Comparison of ENCODE assay signal across 8 mouse cellular contexts in the genomic region with DNA sequence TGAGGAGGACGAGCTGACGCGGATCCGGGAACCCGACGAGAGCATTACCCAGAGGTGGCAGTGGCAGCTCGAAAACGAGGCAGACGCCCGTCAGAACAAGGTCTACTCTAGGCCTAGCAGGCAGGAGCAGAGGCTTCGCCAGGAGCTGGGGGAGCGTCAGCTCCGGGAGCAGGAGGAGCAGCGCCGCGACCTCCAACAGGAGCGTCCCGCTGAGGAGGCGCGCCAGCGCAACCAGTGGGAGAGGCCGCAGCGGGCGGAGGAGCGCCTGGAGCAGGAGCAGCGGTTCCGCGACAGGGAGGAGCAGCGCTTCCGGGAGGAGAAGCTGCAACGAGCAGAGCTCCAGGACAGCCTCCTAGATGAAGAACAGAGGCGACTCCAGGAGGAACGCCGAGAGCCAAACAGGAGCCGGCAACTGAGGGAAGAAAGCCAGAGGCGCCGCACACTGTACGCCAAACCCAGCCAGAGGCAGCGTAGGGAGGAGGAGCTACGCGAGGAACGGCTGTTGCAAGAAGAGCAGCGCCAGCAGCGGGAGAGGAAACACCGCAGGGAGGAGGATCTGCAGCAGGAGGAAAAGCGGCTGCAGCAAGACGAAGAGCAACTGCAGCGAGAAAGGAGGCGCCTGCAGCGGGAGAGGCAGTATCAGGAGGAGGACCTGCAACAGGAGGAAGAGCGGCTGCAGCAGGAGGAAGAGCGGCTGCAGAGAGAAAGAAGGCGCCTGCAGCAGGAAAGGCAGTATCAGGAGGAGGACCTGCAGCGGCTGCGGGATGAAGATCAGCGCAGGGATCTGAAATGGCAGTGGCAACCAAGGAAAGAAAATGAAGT. TPM values are rescaled to one million over a fixed set of nuclear protein-coding genes. Genes with fewer than 3 reads are reported as not detected.
DNase-seq lines count a peak whose midpoint lies in the region; ATAC-seq and TF ChIP-seq lines count a peak whose summit lies in the region.

No protein-coding gene starts in this region.

- DNase-seq in urinary bladder, adult 18-20 months (ENCODE audit: low spot score in 2 of 2) = peak; percentile 60 to 70
- DNase-seq in urinary bladder, postnatal 10 days (ENCODE audit: low spot score) = no peak
- DNase-seq in kidney, postnatal 10 days = peak; percentile 78

- H3K9me3 ChIP-seq in forebrain, embryonic 12.5 days = no peaks in the 10 kb centered on the region
- no peaks in the 10 kb centered on the region for H3K9me3 ChIP-seq in heart, embryonic 15.5 days (replicated peaks)
- no peaks in the 10 kb centered on the region for H3K9me3 ChIP-seq in liver, embryonic 12.5 days (replicated peaks)

- H3ac ChIP-seq in myocyte (ENCODE audit: control insufficient read depth, insufficient read length) = peak overlapping the region; percentile 12

- peak overlapping the region; percentile 51 for H3K4me3 ChIP-seq in forebrain, embryonic 12.5 days (replicated peaks)
- H3K4me3 ChIP-seq in heart, embryonic 15.5 days = peak overlapping the region; percentile 76
- peak overlapping the region; percentile 50 for H3K4me3 ChIP-seq in liver, embryonic 12.5 days
- H3K4me3 ChIP-seq in myocyte = peak overlapping the region; percentile 21
- H3K4me3 ChIP-seq in testis, adult 2 months (ENCODE audit: control insufficient read depth, low read depth, low read length) = peak overlapping the region; percentile 85

- H3K36me3 ChIP-seq in forebrain, embryonic 12.5 days (replicated peaks) = no peaks in the 10 kb centered on the region
- no peaks in the 10 kb centered on the region for H3K36me3 ChIP-seq in heart, embryonic 15.5 days
- no peaks in the 10 kb centered on the region for H3K36me3 ChIP-seq in liver, embryonic 12.5 days
- no peaks in the 10 kb centered on the region for H3K36me3 ChIP-seq in myocyte (ENCODE audit: control insufficient read depth, insufficient read depth)
- no peaks in the 10 kb centered on the region for H3K36me3 ChIP-seq in testis, adult 2 months (ENCODE audit: control insufficient read depth, insufficient read depth, low read length)

- no peak for TF ChIP-seq CTCF in testis, adult 2 months (IDR thresholded peaks at IDR 0.05; ENCODE audit: control insufficient read depth, insufficient read depth, insufficient replicate concordance, low read depth, low read length)

- peak overlapping the region; percentile 58 for H3K9ac ChIP-seq in forebrain, embryonic 12.5 days
- H3K9ac ChIP-seq in heart, embryonic 15.5 days = peak overlapping the region; percentile 36
- no peak overlapping the region for H3K9ac ChIP-seq in liver, embryonic 12.5 days

- H3K79me2 ChIP-seq in myocyte (ENCODE audit: control insufficient read depth, insufficient read depth) = no peaks in the 10 kb centered on the region

- peak; percentile 81 for ATAC-seq in forebrain, embryonic 12.5 days (ENCODE audit: low FRiP score)
- peak; percentile 72 for ATAC-seq in heart, embryonic 15.5 days (replicated peaks; ENCODE audit: insufficient number of reproducible peaks, insufficient read depth, low FRiP score, low read depth)
- peak; percentile 65 for ATAC-seq in liver, embryonic 12.5 days

- H3K4me1 ChIP-seq in forebrain, embryonic 12.5 days = peaks cover 21% of the 10 kb centered on the region
- H3K4me1 ChIP-seq in heart, embryonic 15.5 days (replicated peaks) = peaks cover 32% of the 10 kb centered on the region
- H3K4me1 ChIP-seq in liver, embryonic 12.5 days = 0 out of 2 replicates have a peak, but pooled peaks cover 5% of the 10 kb centered on the region
- peaks cover 27% of the 10 kb centered on the region for H3K4me1 ChIP-seq in testis, adult 2 months (ENCODE audit: control insufficient read depth, insufficient read depth, low read length)

- peak overlapping the region; percentile 89 for H3K4me2 ChIP-seq in forebrain, embryonic 12.5 days
- peak overlapping the region; percentile 93 for H3K4me2 ChIP-seq in heart, embryonic 15.5 days
- peak overlapping the region; percentile 70 for H3K4me2 ChIP-seq in liver, embryonic 12.5 days
- H3K4me2 ChIP-seq in myocyte (ENCODE audit: low read depth) = peak overlapping the region; percentile 96

- no peak for TF ChIP-seq POLR2A in myocyte (IDR thresholded peaks at IDR 0.05; ENCODE audit: insufficient read length, low read depth)
- TF ChIP-seq POLR2A in testis, adult 2 months (IDR thresholded peaks at IDR 0.05; ENCODE audit: control insufficient read depth, low read depth, low read length) = no peak

- peaks cover 46% of the 10 kb centered on the region for H3K27me3 ChIP-seq in forebrain, embryonic 12.5 days
- peaks cover 59% of the 10 kb centered on the region for H3K27me3 ChIP-seq in heart, embryonic 15.5 days
- H3K27me3 ChIP-seq in liver, embryonic 12.5 days (replicated peaks) = peaks cover 71% of the 10 kb centered on the region
- H3K27me3 ChIP-seq in myocyte (ENCODE audit: control insufficient read depth, insufficient read depth, insufficient read length) = peaks cover 33% of the 10 kb centered on the region
- peaks cover 4% of the 10 kb centered on the region; the same call in 1 of the 2 replicates for H3K27me3 ChIP-seq in testis, adult 2 months (ENCODE audit: control insufficient read depth, insufficient read depth, low read length)

- under 1% methylated on average over 56 of the region's 56 CpGs for WGBS in forebrain, embryonic 12.5 days
- WGBS in heart, embryonic 15.5 days = under 1% methylated on average over 56 of the region's 56 CpGs
- under 1% methylated on average over 56 of the region's 56 CpGs for WGBS in liver, embryonic 12.5 days (ENCODE audit: insufficient replicate concordance)

- peak overlapping the region; percentile 53 for H3K27ac ChIP-seq in forebrain, embryonic 12.5 days
- H3K27ac ChIP-seq in heart, embryonic 15.5 days = peak overlapping the region; percentile 45; the same call in 1 of the 2 replicates
- H3K27ac ChIP-seq in liver, embryonic 12.5 days = no peak overlapping the region
- H3K27ac ChIP-seq in testis, adult 2 months (ENCODE audit: control insufficient read depth, insufficient read depth, low read depth, low read length) = no peak overlapping the region

TF ChIP-seq in myocyte, 11 proteins besides CTCF, POLR2A, EP300 and RAD21:
- TF ChIP-seq CEBPB (IDR thresholded peaks at IDR 0.05; ENCODE audit: insufficient read depth, poor library complexity, severe bottlenecking) = no peak
- TF ChIP-seq MAX (IDR thresholded peaks at IDR 0.05; ENCODE audit: low read depth) = no peak
- TF ChIP-seq SRF (IDR thresholded peaks at IDR 0.05; ENCODE audit: control insufficient read depth, insufficient read length, low read depth) = no peak
- peak in 2 of 3 experiments; percentile 26 to 36 for TF ChIP-seq MYOG (IDR thresholded peaks at IDR 0.05; ENCODE audit: control insufficient read depth in 1 of 3, insufficient read depth in 1 of 3, insufficient read length in 2 of 3, low read depth in 2 of 3)
- no peak for TF ChIP-seq USF1 (IDR thresholded peaks at IDR 0.05; ENCODE audit: low read depth)

RNA-seq across cellular contexts. Expression of gene Tchh, which starts 2.4 kb away (rescaled TPM):
- 0.54 and 0.55 TPM in 2 replicates for polyA plus RNA-seq in forebrain, embryonic 12.5 days (2016; fragmentation: Nextera tagmentation; extraction: Ambion mirVana)
- polyA plus RNA-seq in heart, embryonic 15.5 days (2015; fragmentation: Nextera tagmentation; extraction: Ambion mirVana) = 0.53 and 0.67 TPM in 2 replicates
- polyA plus RNA-seq in liver, embryonic 12.5 days (2016; fragmentation: Nextera tagmentation; extraction: Ambion mirVana) = 0.11 and 0.16 TPM in 2 replicates
- polyA plus RNA-seq in myocyte (2012; fragmentation: generic; extraction: Trizol) = 0.05 TPM
- polyA plus RNA-seq in testis, adult 2 months (2012; rRNA removed) = 0.21 and 0.22 TPM in 2 replicates

RNA-seq across cellular contexts. Expression of gene Tchhl1, which starts 24.0 kb away (rescaled TPM):
- not detected in 2 replicates for polyA plus RNA-seq in forebrain, embryonic 12.5 days (2016; fragmentation: Nextera tagmentation; extraction: Ambion mirVana)
- not detected in 2 replicates for polyA plus RNA-seq in heart, embryonic 15.5 days (2015; fragmentation: Nextera tagmentation; extraction: Ambion mirVana)
- not detected in 2 replicates for polyA plus RNA-seq in liver, embryonic 12.5 days (2016; fragmentation: Nextera tagmentation; extraction: Ambion mirVana)
- not detected for polyA plus RNA-seq in myocyte (2012; fragmentation: generic; extraction: Trizol)
- not detected in 2 replicates for polyA plus RNA-seq in testis, adult 2 months (2012; rRNA removed)

RNA-seq across cellular contexts. Expression of gene Rptn, which starts 51.1 kb away (rescaled TPM):
- not detected in 2 replicates for polyA plus RNA-seq in forebrain, embryonic 12.5 days (2016; fragmentation: Nextera tagmentation; extraction: Ambion mirVana)
- not detected in 2 replicates for polyA plus RNA-seq in heart, embryonic 15.5 days (2015; fragmentation: Nextera tagmentation; extraction: Ambion mirVana)
- polyA plus RNA-seq in liver, embryonic 12.5 days (2016; fragmentation: Nextera tagmentation; extraction: Ambion mirVana) = 0.05 and 0.06 TPM in 2 replicates
- polyA plus RNA-seq in myocyte (2012; fragmentation: generic; extraction: Trizol) = not detected
- not detected in 2 replicates for polyA plus RNA-seq in testis, adult 2 months (2012; rRNA removed)

Comparison
In these comparisons a context has a peak if more than half of its experiments do, and no peak if none do; other contexts are left out.
1. H3K27ac ChIP-seq: peak in forebrain, embryonic 12.5 days (single experiment) and heart, embryonic 15.5 days (single experiment); none in liver, embryonic 12.5 days (single experiment) and testis, adult 2 months (single experiment).
2. H3K4me3 ChIP-seq: peak in every context shown above with its lines; median percentile 85 in testis, adult 2 months; 76 in heart, embryonic 15.5 days; 51 in forebrain, embryonic 12.5 days; 50 in liver, embryonic 12.5 days; 21 in myocyte.
3. Peak in every context shown above with its lines, with median percentiles within 50 percentile points of each other: ATAC-seq and H3K4me2 ChIP-seq.